ENCODE assay signal across 8 mouse cellular contexts in the genomic region with DNA sequence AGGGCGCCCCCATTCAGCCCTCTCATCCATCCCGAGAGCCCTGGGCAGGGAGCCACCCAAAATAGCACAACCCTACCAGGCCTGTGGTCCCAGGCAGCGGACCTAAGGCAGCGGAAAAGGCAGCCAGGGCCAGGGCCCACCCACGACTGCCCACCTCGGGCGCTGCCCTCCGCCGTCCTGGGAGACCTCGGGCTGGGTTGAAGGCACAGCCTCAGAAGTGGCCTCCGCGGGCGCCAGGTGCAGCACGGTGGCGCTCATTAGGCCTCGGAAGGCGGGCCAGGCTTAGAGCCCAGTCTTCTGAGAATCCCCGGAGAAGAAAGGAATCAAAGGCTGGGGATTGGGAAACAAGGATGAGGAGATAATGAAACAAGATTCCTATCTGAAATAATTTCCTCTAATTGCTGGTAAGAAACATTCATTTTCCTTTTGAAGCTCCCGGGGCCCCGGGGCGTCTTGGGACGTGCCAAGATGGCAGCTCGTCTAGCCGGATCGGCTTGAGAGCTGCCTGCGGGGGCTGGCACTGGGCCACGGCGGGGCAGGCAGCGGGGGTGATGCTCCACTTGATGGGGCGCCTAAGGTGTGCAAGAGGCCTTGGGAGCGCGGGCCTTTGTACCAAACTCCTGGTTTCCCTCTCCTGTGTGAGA. TPM values are rescaled to one million over a fixed set of nuclear protein-coding genes. Genes with fewer than 3 reads are reported as not detected.
A peak's percentile ranks its signal among the peaks of the same experiment; 100 is the strongest.
DNase-seq lines count a peak whose midpoint lies in the region; ATAC-seq and TF ChIP-seq lines count a peak whose summit lies in the region.

No protein-coding gene starts in this region.

- DNase-seq in gastrocnemius, adult 2 months: no peak
- DNase-seq in gastrocnemius, postnatal 25 days: no peak
- peak; percentile 30 to 39 for DNase-seq in right cerebral cortex, postnatal 10 days (ENCODE audit: low spot score in 2 of 2)
- no peak for DNase-seq in right cerebral cortex, postnatal 14 days
- no peak for DNase-seq in intestine, embryonic 14.5 days (ENCODE audit: low spot score)

- no peaks in the 10 kb centered on the region for H3K9me3 ChIP-seq in intestine, embryonic 14.5 days (ENCODE audit: control insufficient read depth, low read length)
- H3K9me3 ChIP-seq in stomach, embryonic 15.5 days: no peaks in the 10 kb centered on the region

- H3K36me3 ChIP-seq in intestine, embryonic 14.5 days (ENCODE audit: control insufficient read depth, insufficient read depth, low read length): no peaks in the 10 kb centered on the region
- no peaks in the 10 kb centered on the region for H3K36me3 ChIP-seq in stomach, embryonic 15.5 days

- no peaks in the 10 kb centered on the region for H3K27me3 ChIP-seq in intestine, embryonic 14.5 days (replicated peaks; ENCODE audit: control insufficient read depth, insufficient read depth, low read length)
- no peaks in the 10 kb centered on the region; the same call in 1 of the 2 replicates for H3K27me3 ChIP-seq in stomach, embryonic 15.5 days (replicated peaks)

- intact Hi-C loops in gastrocnemius, adult 2 months (cut with DNase I): no loop called here

- H3K27ac ChIP-seq in gastrocnemius, adult 2 months: no peak overlapping the region
- no peak overlapping the region for H3K27ac ChIP-seq in intestine, embryonic 14.5 days (ENCODE audit: low read depth)
- no peak overlapping the region for H3K27ac ChIP-seq in stomach, embryonic 15.5 days

- H3K4me3 ChIP-seq in gastrocnemius, adult 2 months: peak overlapping the region; percentile 38
- no peak overlapping the region for H3K4me3 ChIP-seq in intestine, embryonic 14.5 days (ENCODE audit: low read depth, low read length)
- H3K4me3 ChIP-seq in stomach, embryonic 15.5 days (replicated peaks): peak overlapping the region; percentile 7; the same call in 1 of the 2 replicates

- peak overlapping the region; percentile 37 for H3K4me2 ChIP-seq in intestine, embryonic 14.5 days (ENCODE audit: low read length)
- H3K4me2 ChIP-seq in stomach, embryonic 15.5 days: peak overlapping the region; percentile 39

- ATAC-seq in intestine, embryonic 14.5 days (replicated peaks; ENCODE audit: low FRiP score, low TSS enrichment, low read depth): 0 out of 2 replicates have a peak, but pooled peaks have one; percentile 16
- no peak for ATAC-seq in stomach, embryonic 15.5 days (ENCODE audit: insufficient read depth, low FRiP score, low read depth)
- ATAC-seq in CD4-positive, CD25-positive, alpha-beta regulatory T cell, adult 4 months: no peak
- ATAC-seq in megakaryocyte-erythroid progenitor cell, adult 5-6 weeks (replicated peaks; ENCODE audit: low FRiP score, low TSS enrichment, poor library complexity, severe bottlenecking): no peak

- no peak overlapping the region; the same call in 1 of the 2 replicates for H3K9ac ChIP-seq in intestine, embryonic 14.5 days (ENCODE audit: low read length)
- no peak overlapping the region for H3K9ac ChIP-seq in stomach, embryonic 15.5 days

- H3K4me1 ChIP-seq in intestine, embryonic 14.5 days (replicated peaks; ENCODE audit: control insufficient read depth, insufficient read depth, low read length): no peaks in the 10 kb centered on the region
- H3K4me1 ChIP-seq in stomach, embryonic 15.5 days: 0 out of 2 replicates have a peak, but pooled peaks cover 5% of the 10 kb centered on the region

- 26% methylated on average over 32 of the region's 32 CpGs for WGBS in intestine, embryonic 14.5 days
- WGBS in stomach, embryonic 15.5 days: 24% methylated on average over 32 of the region's 32 CpGs

- TF ChIP-seq CTCF in gastrocnemius, adult 2 months (IDR thresholded peaks at IDR 0.05): no peak

RNA-seq across cellular contexts. Expression of a gene that starts 21.4 kb away (rescaled TPM):
- 1 to 10 TPM in 1 of 2 experiments, not detected in 1; 3.5 TPM for total RNA-seq in gastrocnemius, adult 2 months (2021)
- total RNA-seq in gastrocnemius, postnatal 25 days (2021): 1 to 10 TPM; 3.5 to 5.8 TPM
- polyA plus RNA-seq in intestine, embryonic 14.5 days (2014; fragmentation: Nextera tagmentation; extraction: Ambion mirVana): not detected in 2 replicates
- polyA plus RNA-seq in stomach, embryonic 15.5 days (2015; fragmentation: Nextera tagmentation; extraction: Ambion mirVana): 0.27 and 0.28 TPM in 2 replicates
- polyA plus RNA-seq in CD4-positive, CD25-positive, alpha-beta regulatory T cell, adult 4 months (2017; shearing (Covaris generic)): under 1 TPM in 1 of 2 experiments, not detected in 1; 0.66 TPM
- 0.50 TPM in 1 of 2 replicates, not detected in the other for total RNA-seq in megakaryocyte-erythroid progenitor cell, adult 5-6 weeks (2014; fragmentation: Nextera tagmentation)
- total RNA-seq in megakaryocyte-erythroid progenitor cell, adult 5-6 weeks (2017): not detected in 2 replicates

Comparison
In these comparisons a context has a peak if more than half of its experiments do, and no peak if none do; other contexts are left out.
1. DNase-seq: peak in right cerebral cortex, postnatal 10 days (2 of 2); none in gastrocnemius, adult 2 months (single experiment), gastrocnemius, postnatal 25 days (single experiment), right cerebral cortex, postnatal 14 days (single experiment) and intestine, embryonic 14.5 days (single experiment).